Mouse (Mus musculus) megakaryocyte-erythroid progenitor cell, adult 5-6 weeks (primary cell): ENCODE measurements at regions not wholly inside any gene's neighbourhood (a gene's known extent, or its start where the extent isn't known, plus 50 kb on each side); places are given as distances from the start of the nearest gene placed in this dataset.

Experiments
- ATAC-seq: replicated peaks from 2 replicates; pipeline ENCODE4 v1.8.0; 2016; ENCODE audit warnings: mild to moderate bottlenecking, inconsistent platforms; ENCODE audit not compliant: severe bottlenecking, poor library complexity, low FRiP score, low TSS enrichment

GRCm38 (mm10) chr1:167979588-167979987 is 290.6 kb downstream of the Lmx1a start:
- ATAC-seq: no peak

GRCm38 (mm10) chr1:167981292-167981691 is 292.3 kb downstream of the Lmx1a start:
- no peak for ATAC-seq

- ATAC-seq: no peak
Observed at GRCm38 (mm10) chr1:168007456-168007855, 318.4 kb downstream of the Lmx1a start.

GRCm38 (mm10) chr1:168008216-168008615 is 319.2 kb downstream of the Lmx1a start:
- ATAC-seq: no peak

- ATAC-seq: no peak
Observed at GRCm38 (mm10) chr1:168010416-168010815, 321.4 kb downstream of the Lmx1a start.

- ATAC-seq: no peak
Observed at GRCm38 (mm10) chr1:168012069-168012468, 323.0 kb downstream of the Lmx1a start.

GRCm38 (mm10) chr1:168012611-168013010 is 323.6 kb downstream of the Lmx1a start:
- ATAC-seq: no peak

GRCm38 (mm10) chr1:168016375-168016890 is 327.4 kb downstream of the Lmx1a start:
- no peak for ATAC-seq

- no peak for ATAC-seq
Observed at GRCm38 (mm10) chr1:168026481-168026880, 337.4 kb downstream of the Lmx1a start.

- no peak for ATAC-seq
Observed at GRCm38 (mm10) chr1:168044765-168045164, 355.7 kb downstream of the Lmx1a start.

GRCm38 (mm10) chr1:168046347-168046746 is 357.3 kb downstream of the Lmx1a start:
- ATAC-seq: no peak

- no peak for ATAC-seq
Observed at GRCm38 (mm10) chr1:168046749-168047148, 357.7 kb downstream of the Lmx1a start.

GRCm38 (mm10) chr1:168049965-168050364 is 360.9 kb downstream of the Lmx1a start:
- ATAC-seq: no peak

GRCm38 (mm10) chr1:168056479-168056878 is 367.4 kb downstream of the Lmx1a start:
- ATAC-seq: no peak

GRCm38 (mm10) chr1:168057479-168057878 is 368.4 kb downstream of the Lmx1a start:
- no peak for ATAC-seq

- no peak for ATAC-seq
Observed at GRCm38 (mm10) chr1:168058769-168059168, 369.7 kb downstream of the Lmx1a start.

- no peak for ATAC-seq
Observed at GRCm38 (mm10) chr1:168064065-168064664, 367.9 kb downstream of the Pbx1 start.

- no peak for ATAC-seq
Observed at GRCm38 (mm10) chr1:168065598-168066041, 366.4 kb downstream of the Pbx1 start.

GRCm38 (mm10) chr1:168066810-168067209 is 365.3 kb downstream of the Pbx1 start:
- no peak for ATAC-seq

- ATAC-seq: no peak
Observed at GRCm38 (mm10) chr1:168068003-168068919, 363.8 kb downstream of the Pbx1 start.
